Mouse (Mus musculus) thymus, adult 2 months (tissue): ENCODE measurements around the gene Egr4.

Experiments
- CTCF ChIP-seq: fragments of 200-500 bp; IDR thresholded peaks from 2 replicates; pipeline ENCODE4 v1.5.1; 2012; ENCODE audit warnings: mild to moderate bottlenecking, control low read depth, low read length, moderate library complexity, borderline replicate concordance; ENCODE audit not compliant: control insufficient read depth, poor library complexity, insufficient read depth; ENCODE audit errors: extremely low read depth
- POLR2A ChIP-seq: fragments of 200-500 bp; IDR thresholded peaks from 2 replicates; pipeline ENCODE4 v1.6.1; 2012; ENCODE audit warnings: mild to moderate bottlenecking, low read length, control low read depth, moderate library complexity; ENCODE audit not compliant: control insufficient read depth, poor library complexity, insufficient read depth; ENCODE audit errors: extremely low read depth

GRCm38 (mm10) chr6:85510476-85510875 is 2.9 kb downstream of the Egr4 start:
- no peak for TF ChIP-seq CTCF
- no peak for TF ChIP-seq POLR2A
